ENCODE assay signal across 5 mouse cellular contexts in the genomic region with DNA sequence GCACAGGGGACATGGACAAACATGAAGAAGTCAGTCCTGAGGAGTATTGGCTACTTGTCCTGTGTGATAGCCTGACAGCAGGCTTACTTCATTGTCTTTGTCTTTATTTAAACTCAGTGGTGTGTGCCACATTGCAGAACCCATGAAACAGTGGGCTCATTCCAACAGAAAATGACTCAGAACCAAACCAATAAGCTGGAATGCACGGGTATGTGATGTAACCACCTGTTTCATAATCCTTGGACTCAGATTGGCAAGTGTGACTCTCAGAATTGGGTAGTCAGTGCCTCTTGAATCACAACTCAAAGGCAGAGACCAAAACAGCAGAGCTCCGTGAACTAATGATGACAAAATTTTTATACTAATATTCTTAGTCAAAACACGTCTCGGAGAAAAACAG.
DNase-seq lines count a peak whose midpoint lies in the region; ATAC-seq and TF ChIP-seq lines count a peak whose summit lies in the region.
"Not testable (repeated sequence)": the region's sequence is repeated elsewhere in the genome, so short reads cannot be mapped to it uniquely, and the experiment has no call there.

No protein-coding gene starts in this region.

- in situ Hi-C loops in Patski (cut with MboI; ENCODE audit: low pct_unique_long_range_greater_than_20kb): loop anchor here (10.0 kb wide), 1 partner anchor 427 kb away; no protein-coding TSS in a partner anchor

- not testable (repeated sequence) for H3K4me3 ChIP-seq in liver, adult 2 months (ENCODE audit: insufficient read depth, low read depth, low read length)

- not testable (repeated sequence) for TF ChIP-seq CTCF in Patski (IDR thresholded peaks at IDR 0.05); liver, adult 2 months (IDR thresholded peaks at IDR 0.05; ENCODE audit: low read depth, low read length)

- WGBS in liver, adult 2 months: 59% methylated on average over 4 of the region's 4 CpGs

- not testable (repeated sequence) for TF ChIP-seq POLR2A in liver, adult 2 months (IDR thresholded peaks at IDR 0.05; ENCODE audit: extremely low read depth, insufficient read depth, low read length)

- POLR2A ChIA-PET in Patski (lab: Charles Lee): not testable (repeated sequence)

- H3K4me1 ChIP-seq in liver, adult 2 months (ENCODE audit: control insufficient read depth, insufficient read depth, low read length): not testable (repeated sequence)

- H3K36me3 ChIP-seq in liver, adult 2 months (ENCODE audit: control insufficient read depth, insufficient read depth, low read length): not testable (repeated sequence)

- not testable (repeated sequence) for H3K27me3 ChIP-seq in Patski; liver, adult 2 months (ENCODE audit: control insufficient read depth, insufficient read depth, low read length)

- not testable (repeated sequence) for H3K9ac ChIP-seq in liver, adult 2 months (ENCODE audit: low read depth, low read length)

- peak; percentile 83 for ATAC-seq in Patski

- DNase-seq in 416B (ENCODE audit: low read depth): peak; percentile 14
- DNase-seq in Patski (ENCODE audit: low read depth, low spot score): not testable (repeated sequence)
- peak; percentile 40 for DNase-seq in adrenal gland, adult 8-10 months
- peak; percentile 3 to 6 for DNase-seq in adrenal gland, postnatal 36 days
- peak; percentile 15 for DNase-seq in liver, adult 2 months (ENCODE audit: extremely low read depth, low read depth, low spot score)

- CTCF ChIA-PET in Patski (lab: Charles Lee): interaction anchor here (1.4 kb wide), 1 partner anchor 10 kb away, joined by 3 read pairs; no protein-coding TSS in a partner anchor

- not testable (repeated sequence) for H3K27ac ChIP-seq in liver, adult 2 months (replicated peaks; ENCODE audit: insufficient read depth, low read depth, low read length)

- not testable (repeated sequence) for H3K79me2 ChIP-seq in liver, adult 2 months (ENCODE audit: control insufficient read depth, insufficient read depth, low read length)
